Mouse (Mus musculus) myocyte (in vitro differentiated cells): Measurements from ENCODE around the gene Akr7a5. TPM values are rescaled to one million over a fixed set of nuclear protein-coding genes. Genes with fewer than 3 reads are reported as not detected.

ENCODE experiments used
- H3K27me3 ChIP-seq: one replicate; pipeline ENCODE4 v1.6.1; 2011; ENCODE audit not compliant: control insufficient read depth, insufficient read depth, insufficient read length
- H3K36me3 ChIP-seq: one replicate; pipeline ENCODE4 v1.6.1; 2011; ENCODE audit not compliant: control insufficient read depth, insufficient read depth
- H3K4me2 ChIP-seq: one replicate; pipeline ENCODE4 v1.6.1; 2011; ENCODE audit warnings: low read depth, control low read depth
- H3K4me3 ChIP-seq: one replicate; pipeline ENCODE4 v1.5.1; 2011; ENCODE audit warnings: mild to moderate bottlenecking, control low read depth, moderate library complexity
- H3K79me2 ChIP-seq: one replicate; pipeline ENCODE4 v1.6.1; 2011; ENCODE audit not compliant: control insufficient read depth, insufficient read depth
- H3ac ChIP-seq: one replicate; pipeline ENCODE4 v1.6.1; 2011; ENCODE audit not compliant: control insufficient read depth, insufficient read length
- CEBPB ChIP-seq: IDR thresholded peaks from 2 replicates; pipeline ENCODE4 v1.6.1; 2011; ENCODE audit warnings: mild to moderate bottlenecking, moderate library complexity; ENCODE audit not compliant: poor library complexity, insufficient read depth, severe bottlenecking
- E2F4 ChIP-seq: IDR thresholded peaks from one replicate; pipeline ENCODE4 v1.6.1; 2011; ENCODE audit warnings: mild to moderate bottlenecking, control low read depth, moderate library complexity; ENCODE audit not compliant: insufficient read depth
- MAX ChIP-seq: IDR thresholded peaks from one replicate; pipeline ENCODE4 v1.6.1; 2011; ENCODE audit warnings: low read depth, mild to moderate bottlenecking, control low read depth
- MYOD1 ChIP-seq, 3 experiments: IDR thresholded peaks; one replicate each; pipeline ENCODE4 v1.6.1; 2011; ENCODE audit warnings: control low read depth in 2 of 3, low read depth in 2 of 3, mild to moderate bottlenecking in 2 of 3, moderate library complexity in 1 of 3; ENCODE audit not compliant: insufficient read length in 2 of 3, control insufficient read depth in 1 of 3
- MYOG ChIP-seq, 3 experiments: IDR thresholded peaks; one replicate each; pipeline ENCODE4 v1.6.1; 2011; ENCODE audit warnings: control low read depth in 2 of 3, low read depth in 2 of 3, mild to moderate bottlenecking in 2 of 3; ENCODE audit not compliant: insufficient read length in 2 of 3, control insufficient read depth in 1 of 3, insufficient read depth in 1 of 3
- POLR2A ChIP-seq: IDR thresholded peaks from one replicate; pipeline ENCODE4 v1.6.1; 2011; ENCODE audit warnings: low read depth, mild to moderate bottlenecking, control low read depth, moderate library complexity; ENCODE audit not compliant: insufficient read length
- POLR2AphosphoS2 ChIP-seq: IDR thresholded peaks from one replicate; pipeline ENCODE4 v1.6.1; 2011; ENCODE audit warnings: low read depth, control low read depth; ENCODE audit not compliant: insufficient read length
- REST ChIP-seq: IDR thresholded peaks from one replicate; pipeline ENCODE4 v1.6.1; 2011; ENCODE audit warnings: mild to moderate bottlenecking, control low read depth, moderate library complexity; ENCODE audit not compliant: insufficient read depth, insufficient read length
- SRF ChIP-seq: IDR thresholded peaks from one replicate; pipeline ENCODE4 v1.6.1; 2011; ENCODE audit warnings: low read depth; ENCODE audit not compliant: control insufficient read depth, insufficient read length
- TCF12 ChIP-seq: IDR thresholded peaks from one replicate; pipeline ENCODE4 v1.6.1; 2011; ENCODE audit warnings: mild to moderate bottlenecking, control low read depth; ENCODE audit not compliant: poor library complexity, insufficient read depth, severe bottlenecking
- TCF3 ChIP-seq: IDR thresholded peaks from one replicate; pipeline ENCODE4 v1.6.1; 2011; ENCODE audit warnings: low read depth, control low read depth; ENCODE audit not compliant: insufficient read length
- USF1 ChIP-seq: IDR thresholded peaks from one replicate; pipeline ENCODE4 v1.6.1; 2011; ENCODE audit warnings: low read depth, mild to moderate bottlenecking, control low read depth, moderate library complexity
- polyA plus RNA-seq: library from polyadenylated mRNA; unstranded; fragments of >200 nt; fragmentation: generic; extraction: Trizol; gene quantifications from one replicate; pipeline ENCODE4 v1.2.1, GENCODE M21; 2012; ENCODE audit warnings: missing spikeins

Akr7a5 gene
- polyA plus RNA-seq, 1 experiment, result 48.8 TPM

- H3K36me3 ChIP-seq, result peaks cover 20% of the 10 kb centered on the region
- TF ChIP-seq USF1 (no peak), CEBPB (no peak), MYOD1 (IDR thresholded peaks at IDR 0.05; ENCODE audit: control insufficient read depth in 1 of 3, insufficient read length in 2 of 3, low read depth in 2 of 3) (no peak), REST (no peak), MAX (no peak), TCF12 (no peak), E2F4 (no peak), POLR2A (no peak), MYOG (IDR thresholded peaks at IDR 0.05; ENCODE audit: control insufficient read depth in 1 of 3, insufficient read depth in 1 of 3, insufficient read length in 2 of 3, low read depth in 2 of 3) (no peak), POLR2AphosphoS2 (no peak), TCF3 (no peak), SRF (no peak)
These were observed 42.3 kb upstream of the Akr7a5 start for GRCm38 (mm10) chr4:139268242-139268641.

GRCm38 (mm10) chr4:139270168-139270567 is 40.4 kb upstream of the Akr7a5 start:
- H3K36me3 ChIP-seq, result peaks cover 4% of the 10 kb centered on the region
- H3K4me2 ChIP-seq, result no peak overlapping the region
- TF ChIP-seq TCF12 (no peak), CEBPB (no peak), USF1 (no peak)
- H3ac ChIP-seq, result no peak overlapping the region
- H3K4me3 ChIP-seq, result no peak overlapping the region
- no peaks in the 10 kb centered on the region for H3K27me3 ChIP-seq
- peaks cover 6% of the 10 kb centered on the region for H3K79me2 ChIP-seq

More at GRCm38 (mm10) chr4:139268242-139268641, 42.3 kb upstream of the Akr7a5 start:
- H3K79me2 ChIP-seq, result no peaks in the 10 kb centered on the region
- no peaks in the 10 kb centered on the region for H3K27me3 ChIP-seq
- no peak overlapping the region for H3K4me2 ChIP-seq
- H3ac ChIP-seq, result no peak overlapping the region
- no peak overlapping the region for H3K4me3 ChIP-seq

GRCm38 (mm10) chr4:139271562-139271961 is 39.0 kb upstream of the Akr7a5 start:
- TF ChIP-seq MYOG (IDR thresholded peaks at IDR 0.05; ENCODE audit: control insufficient read depth in 1 of 3, insufficient read depth in 1 of 3, insufficient read length in 2 of 3, low read depth in 2 of 3) (peak in 2 of 3 experiments; percentile 60 to 66), MYOD1 (IDR thresholded peaks at IDR 0.05; ENCODE audit: control insufficient read depth in 1 of 3, insufficient read length in 2 of 3, low read depth in 2 of 3) (peak in 2 of 3 experiments; percentile 63 to 68), MAX (no peak), USF1 (no peak), REST (no peak), SRF (no peak), E2F4 (no peak), POLR2A (no peak), TCF12 (no peak), CEBPB (no peak), POLR2AphosphoS2 (no peak), TCF3 (no peak)
- Histone ChIP-seq H3K4me2 (no peak overlapping the region), H3K4me3 (no peak overlapping the region), H3K27me3 (no peaks in the 10 kb centered on the region), H3K36me3 (peaks cover 4% of the 10 kb centered on the region), H3K79me2 (peaks cover 6% of the 10 kb centered on the region), H3ac (no peak overlapping the region)

- H3K36me3 ChIP-seq, result no peaks in the 10 kb centered on the region
- H3K27me3 ChIP-seq, result no peaks in the 10 kb centered on the region
- H3ac ChIP-seq, result no peak overlapping the region
- H3K4me3 ChIP-seq, result no peak overlapping the region
- peaks cover 6% of the 10 kb centered on the region for H3K79me2 ChIP-seq
- no peak overlapping the region for H3K4me2 ChIP-seq
- TF ChIP-seq TCF12 (no peak), TCF3 (no peak), MYOG (IDR thresholded peaks at IDR 0.05; ENCODE audit: control insufficient read depth in 1 of 3, insufficient read depth in 1 of 3, insufficient read length in 2 of 3, low read depth in 2 of 3) (no peak), CEBPB (no peak), POLR2AphosphoS2 (no peak), REST (no peak), SRF (no peak), POLR2A (no peak), MYOD1 (IDR thresholded peaks at IDR 0.05; ENCODE audit: control insufficient read depth in 1 of 3, insufficient read length in 2 of 3, low read depth in 2 of 3) (no peak), MAX (no peak), USF1 (no peak), E2F4 (no peak)
These were observed 37.4 kb upstream of the Akr7a5 start for GRCm38 (mm10) chr4:139272951-139273680.

GRCm38 (mm10) chr4:139274573-139274972 is 36.0 kb upstream of the Akr7a5 start:
- Histone ChIP-seq H3K4me2 (no peak overlapping the region), H3K4me3 (no peak overlapping the region), H3K27me3 (no peaks in the 10 kb centered on the region), H3K79me2 (peaks cover 6% of the 10 kb centered on the region), H3K36me3 (no peaks in the 10 kb centered on the region), H3ac (no peak overlapping the region)
- TF ChIP-seq REST (no peak), E2F4 (no peak), SRF (no peak), POLR2AphosphoS2 (no peak), MYOD1 (IDR thresholded peaks at IDR 0.05; ENCODE audit: control insufficient read depth in 1 of 3, insufficient read length in 2 of 3, low read depth in 2 of 3) (no peak), MAX (no peak), TCF3 (no peak), MYOG (IDR thresholded peaks at IDR 0.05; ENCODE audit: control insufficient read depth in 1 of 3, insufficient read depth in 1 of 3, insufficient read length in 2 of 3, low read depth in 2 of 3) (no peak), CEBPB (no peak), TCF12 (no peak), USF1 (no peak), POLR2A (no peak)
